Mouse (Mus musculus) stomach, postnatal 0 days (tissue): ENCODE data around the gene Vegfc.

Experiments used
- CTCF ChIP-seq: IDR thresholded peaks from 2 replicates; pipeline ENCODE4 v1.5.1; 2016; ENCODE audit warnings: antibody characterized with exemption, low read depth, mild to moderate bottlenecking, moderate library complexity
- EP300 ChIP-seq: optimal IDR thresholded peaks from 2 replicates; pipeline ENCODE3; 2016; ENCODE audit warnings: antibody characterized with exemption

GRCm38 (mm10) chr8:54120115-54120514 is 42.7 kb downstream of the Vegfc start:
- TF ChIP-seq CTCF (no peak), EP300 (no peak)
